Mouse (Mus musculus) megakaryocyte-erythroid progenitor cell, adult 5 weeks (primary cell): Measurements from ENCODE around the gene Nox3. TPM values are rescaled to one million over a fixed set of nuclear protein-coding genes. Genes with fewer than 3 reads are reported as not detected.

Source experiments
- polyA plus RNA-seq: library from polyadenylated mRNA; stranded (reverse); fragments of >175 nt; gene quantifications from 2 replicates; pipeline ENCODE4 v1.2.3, GENCODE M21; 2012

Gene Nox3
- not detected in 2 replicates for polyA plus RNA-seq

DNA sequence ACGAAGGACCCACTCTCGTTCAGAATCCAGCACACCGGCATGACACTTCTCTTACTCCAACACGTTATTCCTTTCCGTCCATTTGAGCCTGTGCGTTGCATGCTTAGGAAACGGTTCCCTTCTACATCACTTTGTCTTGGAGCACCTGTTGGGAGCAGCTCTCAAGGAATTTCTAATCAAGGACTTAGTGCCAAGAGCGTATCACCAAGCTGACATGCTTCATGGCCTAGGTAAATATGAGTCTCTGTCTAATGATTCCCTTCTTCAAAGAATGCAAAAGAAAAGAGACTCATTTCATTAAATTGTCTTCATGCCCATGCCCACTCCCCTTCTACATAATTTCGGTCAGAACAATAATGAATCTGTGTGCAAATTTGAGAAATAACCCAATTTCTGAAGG is at the start of gene Nox3:
TSS of gene Nox3 (minus strand) at position 101 of the 400 bp plus-strand sequence.

Other genes starting within 250 kb of the Nox3 start
- gene Cldn20, start 163.7 kb downstream of the Nox3 start, polyA plus RNA-seq: not detected in 2 replicates
- 0.74 and 0.82 TPM in 2 replicates for gene Tfb1m, start 138.5 kb downstream of the Nox3 start, polyA plus RNA-seq